Mouse (Mus musculus) liver, adult 2 months (tissue): Measurements from ENCODE around the gene Zfp341.

Experiments
- CTCF ChIP-seq: fragments of 200-500 bp; IDR thresholded peaks from 2 replicates; pipeline ENCODE4 v1.5.1; 2011; ENCODE audit warnings: low read depth, low read length, control low read depth
- POLR2A ChIP-seq: fragments of 200-500 bp; IDR thresholded peaks from 2 replicates; pipeline ENCODE4 v1.6.1; 2011; ENCODE audit warnings: low read length, control low read depth; ENCODE audit not compliant: insufficient read depth; ENCODE audit errors: extremely low read depth

- TF ChIP-seq POLR2A, result no peak
- TF ChIP-seq CTCF, result no peak
These were observed 43.9 kb upstream of the Zfp341 start for GRCm38 (mm10) chr2:154569071-154569748.
